Mouse (Mus musculus) erythroblast, embryonic 14.5 days (primary cell): ENCODE data around the gene Mapk6. TPM values are rescaled to one million over a fixed set of nuclear protein-coding genes. Genes with fewer than 3 reads are reported as not detected.
"Not testable (repeated sequence)": the region's sequence is repeated elsewhere in the genome, so short reads cannot be mapped to it uniquely, and the experiment has no call there.

Experiments
- H3K27me3 ChIP-seq: 2 replicates; pipeline ENCODE4 v1.6.1; 2012; ENCODE audit warnings: inconsistent platforms; ENCODE audit not compliant: control insufficient read depth
- H3K36me3 ChIP-seq: 2 replicates; pipeline ENCODE4 v1.6.1; 2012; ENCODE audit warnings: mild to moderate bottlenecking, inconsistent platforms; ENCODE audit not compliant: control insufficient read depth
- H3K4me1 ChIP-seq: 2 replicates; pipeline ENCODE4 v1.6.1; 2012; ENCODE audit warnings: inconsistent platforms; ENCODE audit not compliant: control insufficient read depth
- H3K4me3 ChIP-seq: replicated peaks from 2 replicates; pipeline ENCODE3; 2012; ENCODE audit warnings: moderate library complexity, mild to moderate bottlenecking, inconsistent platforms
- H3K9me3 ChIP-seq: 2 replicates; pipeline ENCODE4 v1.6.1; 2012; ENCODE audit warnings: low read length, inconsistent platforms, mixed read lengths; ENCODE audit not compliant: control insufficient read depth
- GATA1 ChIP-seq: IDR thresholded peaks from 2 replicates; pipeline ENCODE4 v1.6.1; 2012; ENCODE audit warnings: low read length, inconsistent platforms, mixed read lengths
- TAL1 ChIP-seq: IDR thresholded peaks from 3 replicates; pipeline ENCODE4 v1.6.1; 2012; ENCODE audit warnings: low read length, inconsistent platforms, mixed read lengths
- polyA plus RNA-seq: library from polyadenylated mRNA; stranded (reverse); fragments of >175 nt; gene quantifications from 2 replicates; pipeline ENCODE4 v1.2.3, GENCODE M21; 2012

The Mapk6 gene
- 0.11 and 0.17 TPM in 2 replicates for polyA plus RNA-seq

- Histone ChIP-seq H3K36me3 (no peaks in the 10 kb centered on the region), H3K4me1 (peaks cover 37% of the 10 kb centered on the region)
- TF ChIP-seq TAL1 (no peak), GATA1 (no peak; the same call in 1 of the 2 replicates)
Observed at GRCm38 (mm10) chr9:75409852-75410378, at the start of gene Mapk6. Gene Mapk6, minus strand, starts transcription at chr9:75410005.

GRCm38 (mm10) chr9:75455684-75456083 is 45.9 kb upstream of the Mapk6 start:
- no peak overlapping the region for H3K4me3 ChIP-seq
- no peaks in the 10 kb centered on the region for H3K4me1 ChIP-seq
- H3K36me3 ChIP-seq = peaks cover 85% of the 10 kb centered on the region
- H3K27me3 ChIP-seq = no peaks in the 10 kb centered on the region
- H3K9me3 ChIP-seq = no peaks in the 10 kb centered on the region
- TF ChIP-seq GATA1 = no peak
- no peak for TF ChIP-seq TAL1

More at GRCm38 (mm10) chr9:75409852-75410378, at the start of gene Mapk6:
- Histone ChIP-seq H3K27me3 (no peaks in the 10 kb centered on the region), H3K4me3 (peak within 1 kb of the TSS; percentile 85), H3K9me3 (no peaks in the 10 kb centered on the region)

GRCm38 (mm10) chr9:75453994-75454393 is 44.2 kb upstream of the Mapk6 start:
- Histone ChIP-seq H3K4me3 (no peak overlapping the region), H3K4me1 (no peaks in the 10 kb centered on the region), H3K36me3 (peaks cover 85% of the 10 kb centered on the region), H3K27me3 (no peaks in the 10 kb centered on the region), H3K9me3 (no peaks in the 10 kb centered on the region)
- TF ChIP-seq GATA1 = no peak
- no peak for TF ChIP-seq TAL1

- H3K27me3 ChIP-seq = no peaks in the 10 kb centered on the region
- TF ChIP-seq TAL1 (no peak), GATA1 (no peak)
- H3K36me3 ChIP-seq = peaks cover 74% of the 10 kb centered on the region
- no peak overlapping the region for H3K4me3 ChIP-seq
- no peaks in the 10 kb centered on the region for H3K9me3 ChIP-seq
- H3K4me1 ChIP-seq = no peaks in the 10 kb centered on the region
Observed at GRCm38 (mm10) chr9:75448021-75448420, 38.2 kb upstream of the Mapk6 start.

- not testable (repeated sequence) for H3K9me3 ChIP-seq, H3K27me3 ChIP-seq, H3K4me3 ChIP-seq
- Histone ChIP-seq H3K36me3 (peaks cover 62% of the 10 kb centered on the region), H3K4me1 (peaks cover 13% of the 10 kb centered on the region)
Observed at GRCm38 (mm10) chr9:75446574-75446973, 36.8 kb upstream of the Mapk6 start.

- Histone ChIP-seq H3K4me1 (peaks cover 20% of the 10 kb centered on the region), H3K27me3 (no peaks in the 10 kb centered on the region), H3K9me3 (no peaks in the 10 kb centered on the region), H3K4me3 (no peak overlapping the region), H3K36me3 (peaks cover 53% of the 10 kb centered on the region)
- TF ChIP-seq GATA1 (no peak), TAL1 (no peak)
Observed at GRCm38 (mm10) chr9:75444981-75445380, 35.2 kb upstream of the Mapk6 start.

- peaks cover 22% of the 10 kb centered on the region for H3K36me3 ChIP-seq
- TF ChIP-seq TAL1 = no peak
- no peaks in the 10 kb centered on the region for H3K9me3 ChIP-seq
- H3K4me1 ChIP-seq = peaks cover 23% of the 10 kb centered on the region
- H3K27me3 ChIP-seq = no peaks in the 10 kb centered on the region
- peak overlapping the region; percentile 83 for H3K4me3 ChIP-seq
Observed at GRCm38 (mm10) chr9:75441691-75442131, 31.9 kb upstream of the Mapk6 start.

GRCm38 (mm10) chr9:75440796-75441666 is 31.2 kb upstream of the Mapk6 start, which contains the start of gene Leo1:
Gene Leo1, plus strand, starts transcription at chr9:75441524.
- Histone ChIP-seq H3K27me3 (peaks cover 1% of the 10 kb centered on the region), H3K9me3 (no peaks in the 10 kb centered on the region), H3K36me3 (peaks cover 17% of the 10 kb centered on the region), H3K4me1 (peaks cover 24% of the 10 kb centered on the region), H3K4me3 (peak within 1 kb of the TSS; percentile 83)
- TF ChIP-seq TAL1 (no peak), GATA1 (no peak)

- no peak for TF ChIP-seq GATA1
- no peak for TF ChIP-seq TAL1
- Histone ChIP-seq H3K27me3 (peaks cover 9% of the 10 kb centered on the region), H3K9me3 (no peaks in the 10 kb centered on the region), H3K4me3 (no peak overlapping the region), H3K4me1 (peaks cover 31% of the 10 kb centered on the region), H3K36me3 (no peaks in the 10 kb centered on the region)
Observed at GRCm38 (mm10) chr9:75437653-75438385, 28.0 kb upstream of the Mapk6 start.
